Mouse (Mus musculus): ENCODE measurements around the gene Dner.

The Dner gene

GRCm38 (mm10) chr1:84437565-84437964, 258.5 kb downstream of the Dner start:
- peak; percentile 24 for DNase-seq

- DNase-seq: peak; percentile 13
Measured at GRCm38 (mm10) chr1:84436281-84436680, 259.7 kb downstream of the Dner start.

GRCm38 (mm10) chr1:84433291-84433980, 262.6 kb downstream of the Dner start:
- DNase-seq: peak; percentile 20

- no peak for DNase-seq
Measured at GRCm38 (mm10) chr1:84432311-84432710, 263.7 kb downstream of the Dner start.

- DNase-seq: no peak
Measured at GRCm38 (mm10) chr1:84428331-84428730, 267.7 kb downstream of the Dner start.

GRCm38 (mm10) chr1:84427757-84428156, 268.3 kb downstream of the Dner start:
- DNase-seq: no peak

- DNase-seq: no peak
Measured at GRCm38 (mm10) chr1:84426679-84427078, 269.3 kb downstream of the Dner start.

GRCm38 (mm10) chr1:84422881-84423280, 273.1 kb downstream of the Dner start:
- no peak for DNase-seq

GRCm38 (mm10) chr1:84421845-84422244, 274.2 kb downstream of the Dner start:
- DNase-seq: no peak

- peak; percentile 45 for DNase-seq
Measured at GRCm38 (mm10) chr1:84419416-84419815, 276.6 kb downstream of the Dner start.

- no peak for DNase-seq
Measured at GRCm38 (mm10) chr1:84418511-84418910, 277.5 kb downstream of the Dner start.

- peak; percentile 15 for DNase-seq
Measured at GRCm38 (mm10) chr1:84417761-84418238, 278.2 kb downstream of the Dner start.

GRCm38 (mm10) chr1:84417276-84417675, 278.7 kb downstream of the Dner start:
- DNase-seq: no peak

- no peak for DNase-seq
Measured at GRCm38 (mm10) chr1:84414464-84414863, 281.6 kb downstream of the Dner start.

GRCm38 (mm10) chr1:84409514-84409913, 286.5 kb downstream of the Dner start:
- DNase-seq: peak; percentile 24

GRCm38 (mm10) chr1:84408873-84409272, 287.1 kb downstream of the Dner start:
- DNase-seq: no peak

- DNase-seq: peak; percentile 84
Measured at GRCm38 (mm10) chr1:84406891-84407290, 289.1 kb downstream of the Dner start.

GRCm38 (mm10) chr1:84405551-84406290, 290.3 kb downstream of the Dner start:
- no peak for DNase-seq

GRCm38 (mm10) chr1:84404880-84405279, 291.1 kb downstream of the Dner start:
- peak; percentile 25 for DNase-seq

- DNase-seq: no peak
Measured at GRCm38 (mm10) chr1:84402154-84402553, 293.9 kb downstream of the Dner start.

- peak; percentile 15 for DNase-seq
Measured at GRCm38 (mm10) chr1:84399671-84400070, 296.4 kb downstream of the Dner start.

- DNase-seq: peak; percentile 22
Measured at GRCm38 (mm10) chr1:84399118-84399517, 296.9 kb downstream of the Dner start.

- DNase-seq: no peak
Measured at GRCm38 (mm10) chr1:84396787-84397186, 299.2 kb downstream of the Dner start.

GRCm38 (mm10) chr1:84395928-84396327, 300.1 kb downstream of the Dner start:
- DNase-seq: no peak
